Mouse (Mus musculus) embryonic facial prominence, embryonic 11.5 days (tissue): ENCODE results near the gene Zfp787. TPM values are rescaled to one million over a fixed set of nuclear protein-coding genes. Genes with fewer than 3 reads are reported as not detected.

Experiments used
- ATAC-seq: fragments of 200-750 bp; cut with Nextera tagmentation; replicated peaks from 2 replicates; pipeline ENCODE4 v1.8.0; 2017; ENCODE audit warnings: low read depth; ENCODE audit not compliant: insufficient number of reproducible peaks, low FRiP score, low TSS enrichment
- DNase-seq: peaks from one replicate; pipeline ENCODE4 v3.0.0-alpha.2; 2015; ENCODE audit warnings: low spot score
- H3K27ac ChIP-seq: fragments of 300-500 bp; sonication (generic); replicated peaks from 2 replicates; pipeline ENCODE4 v1.5.1; 2014; ENCODE audit warnings: mild to moderate bottlenecking, low read depth, low read length, control low read depth
- H3K27me3 ChIP-seq: fragments of 300-500 bp; sonication (generic); 2 replicates; pipeline ENCODE4 v1.6.1; 2014; ENCODE audit warnings: mild to moderate bottlenecking, low read length, moderate library complexity, mixed read lengths; ENCODE audit not compliant: control insufficient read depth, insufficient read depth
- H3K36me3 ChIP-seq: fragments of 300-500 bp; sonication (generic); replicated peaks from 2 replicates; pipeline ENCODE4 v1.6.1; 2014; ENCODE audit warnings: low read depth, mild to moderate bottlenecking, low read length, moderate library complexity, mixed read lengths; ENCODE audit not compliant: control insufficient read depth, insufficient read depth
- H3K4me1 ChIP-seq: fragments of 300-500 bp; sonication (generic); 2 replicates; pipeline ENCODE4 v1.6.1; 2014; ENCODE audit warnings: low read length, mixed read lengths; ENCODE audit not compliant: control insufficient read depth, insufficient read depth
- H3K4me2 ChIP-seq: fragments of 300-500 bp; sonication (generic); 2 replicates; pipeline ENCODE4 v1.6.1; 2014; ENCODE audit warnings: low read depth, mild to moderate bottlenecking, control low read depth, low read length, moderate library complexity
- H3K4me3 ChIP-seq: fragments of 300-500 bp; sonication (generic); 2 replicates; pipeline ENCODE4 v1.5.1; 2014; ENCODE audit warnings: low read depth, low read length, control low read depth
- H3K9ac ChIP-seq: fragments of 300-500 bp; sonication (generic); replicated peaks from 2 replicates; pipeline ENCODE4 v1.6.1; 2014; ENCODE audit warnings: mild to moderate bottlenecking, control low read depth, low read length
- H3K9me3 ChIP-seq: fragments of 300-500 bp; sonication (generic); replicated peaks from 2 replicates; pipeline ENCODE4 v1.6.1; 2016; ENCODE audit warnings: mild to moderate bottlenecking, low read length, inconsistent platforms, mixed read lengths; ENCODE audit not compliant: control insufficient read depth
- WGBS: fragments of 180-500 bp; shearing (Covaris S2); extraction: QIAGEN DNeasy Blood & Tissue Kit; methylation state at CpG from one replicate; pipeline ENCODE4 v1.1.7; 2014; 5-methylcytosine and 5-hydroxymethylcytosine counted together
- polyA plus RNA-seq: library from polyadenylated mRNA; unstranded; fragments of >200 nt; fragmentation: Nextera tagmentation; extraction: Ambion mirVana; gene quantifications from 2 replicates; pipeline ENCODE4 v1.2.1, GENCODE M21; 2014

The Zfp787 gene
- polyA plus RNA-seq, 1 experiment from 2014 or later, result 13.8 TPM

- no peak overlapping the region for H3K4me3 ChIP-seq
- no peaks in the 10 kb centered on the region for H3K27me3 ChIP-seq
- H3K9ac ChIP-seq, result no peak overlapping the region
- 94% methylated on average over 1 of the region's 1 CpGs for WGBS
- H3K4me1 ChIP-seq, result no peaks in the 10 kb centered on the region
- no peaks in the 10 kb centered on the region for H3K9me3 ChIP-seq
- DNase-seq (no peak), ATAC-seq (no peak)
- no peaks in the 10 kb centered on the region for H3K36me3 ChIP-seq
- no peak overlapping the region for H3K27ac ChIP-seq
- no peak overlapping the region for H3K4me2 ChIP-seq
Observed at GRCm38 (mm10) chr7:6151266-6151665, 4.5 kb downstream of the Zfp787 start.

DNA sequence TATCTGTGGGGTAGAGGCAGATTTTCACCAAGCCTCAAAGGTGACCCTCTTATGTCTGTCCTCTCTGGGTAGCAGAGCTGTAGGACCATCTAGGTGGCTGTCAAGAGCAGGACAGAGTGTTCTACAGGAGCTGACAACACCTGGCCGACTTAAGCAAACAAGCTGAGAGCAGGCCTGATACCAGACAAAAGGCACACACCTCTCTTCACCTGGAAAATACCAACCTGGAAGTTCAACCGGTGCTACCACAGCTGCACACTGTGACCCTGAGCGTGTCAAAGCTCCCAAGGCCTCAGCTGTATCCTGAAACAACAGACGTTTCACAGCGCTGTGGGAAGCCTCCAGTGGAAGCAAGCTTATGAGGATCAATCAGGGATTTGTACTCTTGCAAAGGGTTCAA, 8.1 kb downstream of the Zfp787 start:
- no peak overlapping the region for H3K4me3 ChIP-seq
- no peak overlapping the region for H3K27ac ChIP-seq
- H3K4me2 ChIP-seq, result no peak overlapping the region
- DNase-seq, result no peak
- H3K4me1 ChIP-seq, result no peaks in the 10 kb centered on the region
- ATAC-seq, result no peak
- no peaks in the 10 kb centered on the region for H3K9me3 ChIP-seq
- no peaks in the 10 kb centered on the region for H3K27me3 ChIP-seq
- no peak overlapping the region; the same call in 1 of the 2 replicates for H3K9ac ChIP-seq
- WGBS, result 87% methylated on average over 5 of the region's 5 CpGs
- H3K36me3 ChIP-seq, result no peaks in the 10 kb centered on the region

DNA sequence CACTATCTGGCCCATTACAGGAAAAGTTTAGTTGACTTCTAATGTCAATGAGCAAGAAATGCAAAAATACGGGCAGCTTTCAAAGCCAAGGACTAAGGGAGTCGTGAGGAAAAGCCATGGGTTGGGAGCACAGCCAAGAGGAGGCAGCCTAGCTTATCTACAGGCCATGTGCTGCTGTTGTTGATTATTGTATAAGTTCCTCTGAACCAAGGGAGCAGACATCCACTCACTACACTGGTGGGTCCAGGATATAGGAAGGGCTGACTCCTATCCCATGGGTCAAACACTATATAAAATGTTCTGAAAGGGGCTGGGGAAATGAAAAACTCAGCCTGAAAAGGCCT, 8.8 kb downstream of the Zfp787 start:
- no peak for ATAC-seq
- H3K4me2 ChIP-seq, result no peak overlapping the region
- no peak for DNase-seq
- no peaks in the 10 kb centered on the region for H3K9me3 ChIP-seq
- no peak overlapping the region for H3K4me3 ChIP-seq
- no peaks in the 10 kb centered on the region for H3K4me1 ChIP-seq
- H3K27me3 ChIP-seq, result no peaks in the 10 kb centered on the region
- no peak overlapping the region for H3K9ac ChIP-seq
- no peaks in the 10 kb centered on the region for H3K36me3 ChIP-seq
- no peak overlapping the region for H3K27ac ChIP-seq
- 82% methylated on average over 2 of the region's 2 CpGs for WGBS

GRCm38 (mm10) chr7:6146194-6146981, 9.4 kb downstream of the Zfp787 start:
- Histone ChIP-seq H3K36me3 (no peaks in the 10 kb centered on the region; the same call in 1 of the 2 replicates), H3K4me2 (no peak overlapping the region), H3K4me3 (no peak overlapping the region), H3K9ac (no peak overlapping the region), H3K27me3 (no peaks in the 10 kb centered on the region), H3K9me3 (no peaks in the 10 kb centered on the region), H3K4me1 (no peaks in the 10 kb centered on the region), H3K27ac (no peak overlapping the region)
- DNase-seq (no peak), ATAC-seq (no peak)
- WGBS, result 92% methylated on average over 7 of the region's 7 CpGs

DNA sequence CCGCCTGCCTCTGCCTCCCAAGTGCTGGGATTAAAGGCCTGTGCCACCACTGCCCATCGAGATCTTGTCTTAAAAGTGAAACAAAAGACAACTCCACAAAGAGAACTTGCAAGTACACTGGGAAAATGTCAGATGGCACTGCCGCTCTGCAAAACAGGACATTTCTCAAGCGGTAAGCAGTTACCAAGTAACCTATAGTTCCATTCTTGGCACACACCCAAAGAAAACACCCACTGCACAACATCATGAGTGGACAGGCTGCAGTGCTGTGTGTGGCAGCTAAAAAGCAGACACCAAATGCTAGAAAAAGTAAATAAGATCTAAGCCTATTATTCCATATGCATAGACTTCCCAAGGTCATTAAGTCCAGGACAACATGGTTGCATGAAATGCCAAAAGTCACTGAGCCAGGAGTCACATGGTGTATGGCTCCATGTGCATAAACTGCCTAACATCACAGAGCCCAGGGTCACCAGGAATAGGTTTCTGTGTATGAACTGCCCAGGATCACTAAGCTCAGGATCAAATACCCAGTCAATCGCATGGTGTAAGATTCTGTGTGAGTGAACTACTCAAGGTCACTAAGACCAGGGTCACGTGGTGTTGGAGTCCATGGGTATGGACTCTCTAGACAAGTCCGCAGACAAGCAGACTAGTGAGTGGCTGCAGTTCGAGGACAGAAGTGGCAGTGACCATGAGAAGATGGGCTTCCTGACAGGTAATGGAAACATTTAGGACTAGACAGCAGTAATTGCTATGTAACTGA, 10.2 kb downstream of the Zfp787 start:
- Histone ChIP-seq H3K27ac (no peak overlapping the region), H3K4me3 (no peak overlapping the region), H3K4me1 (no peaks in the 10 kb centered on the region), H3K36me3 (no peaks in the 10 kb centered on the region; the same call in 1 of the 2 replicates), H3K4me2 (no peak overlapping the region), H3K27me3 (no peaks in the 10 kb centered on the region), H3K9me3 (no peaks in the 10 kb centered on the region), H3K9ac (no peak overlapping the region)
- ATAC-seq, result no peak
- 90% methylated on average over 8 of the region's 8 CpGs for WGBS
- DNase-seq, result no peak

DNA sequence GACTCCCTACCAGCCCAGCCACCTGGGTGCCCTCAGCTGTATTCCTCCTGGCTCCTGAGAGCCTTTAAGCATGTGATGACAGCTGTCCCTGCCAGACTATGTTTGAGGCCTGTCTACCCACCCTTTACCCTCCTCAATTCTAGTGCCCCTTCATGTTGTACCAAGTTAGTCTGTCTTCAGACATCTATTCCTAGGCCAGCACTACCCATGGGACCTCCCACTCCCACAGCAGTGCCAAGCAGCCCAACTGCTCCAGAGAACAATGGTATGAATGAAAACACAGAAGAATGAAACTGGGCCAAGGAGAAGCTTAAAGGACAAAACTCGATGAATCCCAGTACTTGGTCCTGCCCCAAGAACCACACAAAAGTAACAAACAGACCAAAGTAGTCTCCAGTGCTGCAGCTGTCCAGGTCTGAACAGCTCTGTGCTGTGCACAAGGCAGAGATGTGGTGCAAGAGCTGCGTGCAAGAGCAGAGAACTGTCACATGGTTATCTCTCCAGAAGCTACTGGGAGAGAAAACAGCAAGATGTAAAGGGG, 11.7 kb downstream of the Zfp787 start:
- 96% methylated on average over 2 of the region's 2 CpGs for WGBS
- no peak overlapping the region for H3K9ac ChIP-seq
- H3K27me3 ChIP-seq, result no peaks in the 10 kb centered on the region
- no peaks in the 10 kb centered on the region; the same call in 1 of the 2 replicates for H3K36me3 ChIP-seq
- H3K4me2 ChIP-seq, result no peak overlapping the region
- no peak overlapping the region for H3K4me3 ChIP-seq
- no peak overlapping the region for H3K27ac ChIP-seq
- H3K4me1 ChIP-seq, result no peaks in the 10 kb centered on the region
- ATAC-seq, result no peak
- no peak for DNase-seq
- no peaks in the 10 kb centered on the region for H3K9me3 ChIP-seq

DNA sequence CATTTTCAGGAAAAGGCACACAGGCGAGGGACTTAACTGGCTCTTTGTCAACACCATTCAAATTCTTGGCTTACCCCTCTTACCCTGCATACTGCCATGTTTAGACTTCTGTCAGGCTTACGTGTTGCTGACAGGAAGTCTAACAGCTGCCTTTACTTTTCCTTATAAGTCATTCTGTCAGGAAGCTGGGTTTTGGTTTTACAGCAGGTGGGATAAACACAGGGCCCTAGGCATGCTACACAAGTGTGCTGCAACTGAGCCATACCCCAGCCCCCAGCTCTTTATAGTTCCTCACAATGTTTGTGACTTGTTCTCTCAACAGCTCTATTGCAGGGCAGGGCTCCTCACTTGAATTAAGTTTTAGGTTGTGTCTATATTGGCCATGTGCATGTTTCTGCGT, 16.5 kb downstream of the Zfp787 start:
- no peak overlapping the region for H3K27ac ChIP-seq
- no peak for ATAC-seq
- WGBS, result 84% methylated on average over 3 of the region's 3 CpGs

GRCm38 (mm10) chr7:6136497-6136896, 19.3 kb downstream of the Zfp787 start:
- Histone ChIP-seq H3K9me3 (no peaks in the 10 kb centered on the region), H3K4me1 (no peaks in the 10 kb centered on the region), H3K4me2 (no peak overlapping the region), H3K36me3 (peaks cover 15% of the 10 kb centered on the region), H3K4me3 (no peak overlapping the region), H3K9ac (no peak overlapping the region), H3K27me3 (no peaks in the 10 kb centered on the region), H3K27ac (no peak overlapping the region)
- ATAC-seq (no peak), DNase-seq (no peak)

More for the DNA sequence above, 16.5 kb downstream of the Zfp787 start:
- Histone ChIP-seq H3K4me1 (no peaks in the 10 kb centered on the region), H3K36me3 (no peaks in the 10 kb centered on the region; the same call in 1 of the 2 replicates), H3K9ac (no peak overlapping the region), H3K9me3 (no peaks in the 10 kb centered on the region), H3K27me3 (no peaks in the 10 kb centered on the region), H3K4me3 (no peak overlapping the region), H3K4me2 (no peak overlapping the region)
- DNase-seq, result no peak
